Mouse (Mus musculus) liver, adult 2 months (tissue): Measurements from ENCODE around the gene Grem2. TPM values are rescaled to one million over a fixed set of nuclear protein-coding genes. Genes with fewer than 3 reads are reported as not detected.

Source experiments
- DNase-seq: peaks from one replicate; pipeline ENCODE4 v3.0.0-alpha.2; 2011; ENCODE audit warnings: low read depth, low spot score; ENCODE audit errors: extremely low read depth
- H3K27ac ChIP-seq: fragments of 200-500 bp; replicated peaks from 2 replicates; pipeline ENCODE4 v1.5.1; 2012; ENCODE audit warnings: low read depth, mild to moderate bottlenecking, control low read depth, inconsistent platforms, low read length; ENCODE audit not compliant: insufficient read depth
- H3K27me3 ChIP-seq: fragments of 200-500 bp; 2 replicates; pipeline ENCODE4 v1.6.1; 2012; ENCODE audit warnings: mild to moderate bottlenecking, moderate library complexity, low read length, inconsistent platforms; ENCODE audit not compliant: control insufficient read depth, insufficient read depth
- H3K36me3 ChIP-seq: fragments of 200-500 bp; 2 replicates; pipeline ENCODE4 v1.6.1; 2012; ENCODE audit warnings: low read length, inconsistent platforms; ENCODE audit not compliant: control insufficient read depth, insufficient read depth
- H3K4me1 ChIP-seq: fragments of 200-500 bp; 2 replicates; pipeline ENCODE4 v1.6.1; 2011; ENCODE audit warnings: low read length; ENCODE audit not compliant: control insufficient read depth, insufficient read depth
- H3K4me3 ChIP-seq: fragments of 200-500 bp; 2 replicates; pipeline ENCODE4 v1.5.1; 2011; ENCODE audit warnings: low read depth, mild to moderate bottlenecking, control low read depth, low read length, moderate library complexity; ENCODE audit not compliant: insufficient read depth
- H3K79me2 ChIP-seq: fragments of 200-500 bp; 2 replicates; pipeline ENCODE4 v1.6.1; 2012; ENCODE audit warnings: inconsistent platforms, mild to moderate bottlenecking, low read length, moderate library complexity; ENCODE audit not compliant: control insufficient read depth, insufficient read depth
- H3K9ac ChIP-seq: fragments of 200-500 bp; 2 replicates; pipeline ENCODE4 v1.6.1; 2012; ENCODE audit warnings: low read depth, mild to moderate bottlenecking, control low read depth, inconsistent platforms, low read length
- CTCF ChIP-seq: fragments of 200-500 bp; IDR thresholded peaks from 2 replicates; pipeline ENCODE4 v1.5.1; 2011; ENCODE audit warnings: low read depth, low read length, control low read depth
- POLR2A ChIP-seq: fragments of 200-500 bp; IDR thresholded peaks from 2 replicates; pipeline ENCODE4 v1.6.1; 2011; ENCODE audit warnings: low read length, control low read depth; ENCODE audit not compliant: insufficient read depth; ENCODE audit errors: extremely low read depth
- WGBS: fragments of 180-500 bp; shearing (Covaris S2); methylation state at CpG from one replicate; pipeline ENCODE4 v1.1.7; 2018; 5-methylcytosine and 5-hydroxymethylcytosine counted together
- polyA plus RNA-seq: library from polyadenylated mRNA; depleted of rRNA; stranded (reverse); fragments of >200 nt; gene quantifications from 2 replicates; pipeline ENCODE4 v1.2.3, GENCODE M21; 2012
- total RNA-seq: library from RNA; depleted of rRNA; stranded (reverse); fragments of >200 nt; gene quantifications from 2 replicates; pipeline ENCODE4 v1.2.3, GENCODE M21; 2014

Grem2 gene
- total and polyA plus RNA-seq, 2 experiments = 2.3 to 10.0 TPM

GRCm38 (mm10) chr1:174918236-174918870 is 3.3 kb downstream of the Grem2 start:
- no peak overlapping the region for H3K4me3 ChIP-seq
- 72% methylated on average over 5 of the region's 5 CpGs for WGBS
- TF ChIP-seq POLR2A (no peak), CTCF (no peak)
- peaks cover 11% of the 10 kb centered on the region; the same call in 1 of the 2 replicates for H3K4me1 ChIP-seq
- H3K27ac ChIP-seq = no peak overlapping the region
- H3K9ac ChIP-seq = 0 out of 2 replicates have a peak overlapping the region, but pooled peaks have one; percentile 28
- H3K79me2 ChIP-seq = peaks cover 6% of the 10 kb centered on the region; the same call in 1 of the 2 replicates
- H3K36me3 ChIP-seq = peaks cover 4% of the 10 kb centered on the region; the same call in 1 of the 2 replicates
- DNase-seq = peak; percentile 41
- no peaks in the 10 kb centered on the region for H3K27me3 ChIP-seq

- Histone ChIP-seq H3K27me3 (no peaks in the 10 kb centered on the region), H3K36me3 (peaks cover 2% of the 10 kb centered on the region; the same call in 1 of the 2 replicates), H3K9ac (no peak overlapping the region), H3K27ac (no peak overlapping the region), H3K4me3 (no peak overlapping the region), H3K79me2 (peaks cover 4% of the 10 kb centered on the region; the same call in 1 of the 2 replicates), H3K4me1 (peaks cover 23% of the 10 kb centered on the region)
- no peak for DNase-seq
- no peak for TF ChIP-seq POLR2A
- no peak for TF ChIP-seq CTCF
- 78% methylated on average over 3 of the region's 3 CpGs for WGBS
Observed at GRCm38 (mm10) chr1:174909834-174910233, 11.8 kb downstream of the Grem2 start.

GRCm38 (mm10) chr1:174908232-174908631 is 13.4 kb downstream of the Grem2 start:
- no peak for DNase-seq
- peak overlapping the region; percentile 93 for H3K27ac ChIP-seq
- H3K36me3 ChIP-seq = peaks cover 2% of the 10 kb centered on the region; the same call in 1 of the 2 replicates
- peaks cover 4% of the 10 kb centered on the region; the same call in 1 of the 2 replicates for H3K79me2 ChIP-seq
- WGBS = 29% methylated on average over 5 of the region's 5 CpGs
- TF ChIP-seq POLR2A (no peak), CTCF (no peak)
- no peaks in the 10 kb centered on the region for H3K27me3 ChIP-seq
- H3K4me1 ChIP-seq = peaks cover 23% of the 10 kb centered on the region
- no peak overlapping the region for H3K4me3 ChIP-seq
- H3K9ac ChIP-seq = peak overlapping the region; percentile 37; the same call in 1 of the 2 replicates

GRCm38 (mm10) chr1:174907637-174908036 is 14.0 kb downstream of the Grem2 start:
- Histone ChIP-seq H3K79me2 (peaks cover 3% of the 10 kb centered on the region; the same call in 1 of the 2 replicates), H3K27ac (peak overlapping the region; percentile 93), H3K36me3 (peaks cover under 1% of the 10 kb centered on the region; the same call in 1 of the 2 replicates), H3K4me3 (no peak overlapping the region), H3K9ac (no peak overlapping the region), H3K27me3 (no peaks in the 10 kb centered on the region), H3K4me1 (peaks cover 23% of the 10 kb centered on the region)
- TF ChIP-seq CTCF (no peak), POLR2A (no peak)
- DNase-seq = peak; percentile 100
- WGBS = 19% methylated on average over 5 of the region's 5 CpGs

GRCm38 (mm10) chr1:174902755-174903154 is 18.9 kb downstream of the Grem2 start:
- H3K79me2 ChIP-seq = peaks cover 5% of the 10 kb centered on the region; the same call in 1 of the 2 replicates
- H3K9ac ChIP-seq = no peak overlapping the region
- H3K4me1 ChIP-seq = peaks cover 12% of the 10 kb centered on the region
- H3K4me3 ChIP-seq = no peak overlapping the region
- peaks cover 2% of the 10 kb centered on the region; the same call in 1 of the 2 replicates for H3K36me3 ChIP-seq
- WGBS = 22% methylated on average over 1 of the region's 1 CpGs
- no peak for TF ChIP-seq CTCF
- no peak for TF ChIP-seq POLR2A
- H3K27me3 ChIP-seq = no peaks in the 10 kb centered on the region
- peak; percentile 16 for DNase-seq
- no peak overlapping the region for H3K27ac ChIP-seq

GRCm38 (mm10) chr1:174892471-174892870 is 29.1 kb downstream of the Grem2 start:
- peaks cover 2% of the 10 kb centered on the region; the same call in 1 of the 2 replicates for H3K4me1 ChIP-seq
- no peak overlapping the region for H3K27ac ChIP-seq
- no peak overlapping the region for H3K4me3 ChIP-seq
- no peak for DNase-seq
- H3K27me3 ChIP-seq = no peaks in the 10 kb centered on the region
- peaks cover 5% of the 10 kb centered on the region for H3K79me2 ChIP-seq
- no peak for TF ChIP-seq CTCF
- no peak for TF ChIP-seq POLR2A
- peaks cover 2% of the 10 kb centered on the region; the same call in 1 of the 2 replicates for H3K36me3 ChIP-seq
- H3K9ac ChIP-seq = no peak overlapping the region
- WGBS = 91% methylated on average over 7 of the region's 7 CpGs
